Mouse (Mus musculus): ENCODE data around the gene Mrps7. TPM values are rescaled to one million over a fixed set of nuclear protein-coding genes. Genes with fewer than 3 reads are reported as not detected.
A peak's percentile ranks its signal among the peaks of the same experiment; 100 is the strongest.

The Mrps7 gene
- polyA plus RNA-seq, 1 experiment from 2014 or later: 95.3 TPM

DNA sequence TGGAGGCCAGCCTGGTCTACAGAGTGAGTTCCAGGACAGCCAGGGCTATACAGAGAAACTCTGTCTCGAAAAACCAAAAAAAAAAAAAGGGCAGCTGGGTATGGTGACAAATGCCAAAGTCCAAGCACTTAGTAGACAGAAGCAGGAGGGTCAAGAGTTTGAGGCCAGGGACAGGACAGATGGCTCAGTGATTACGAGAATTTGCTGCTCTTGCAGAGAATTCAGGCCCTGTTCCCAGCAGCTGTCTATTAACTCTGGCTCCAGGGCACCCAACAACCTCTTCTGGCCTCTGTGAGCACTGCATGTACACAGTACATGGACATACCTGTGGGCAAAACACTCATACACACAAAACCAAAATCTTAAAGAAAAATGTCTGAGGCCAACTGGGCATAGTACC is 14.3 kb downstream of the Mrps7 start:
- H3K27me3 ChIP-seq (ENCODE audit: control insufficient read depth, insufficient read depth, low read length): no peaks in the 10 kb centered on the region
- ATAC-seq (replicated peaks; ENCODE audit: low FRiP score): no peak
- H3K9ac ChIP-seq (ENCODE audit: low read length): no peak overlapping the region
- no peaks in the 10 kb centered on the region for H3K9me3 ChIP-seq (ENCODE audit: control insufficient read depth, low read length)
- H3K4me3 ChIP-seq (ENCODE audit: low read depth, low read length): no peak overlapping the region
- H3K36me3 ChIP-seq (ENCODE audit: control insufficient read depth, insufficient read depth, low read length): 0 out of 2 replicates have a peak, but pooled peaks cover 2% of the 10 kb centered on the region
- no peak for DNase-seq (ENCODE audit: low spot score)
- peaks cover 6% of the 10 kb centered on the region for H3K4me1 ChIP-seq (replicated peaks; ENCODE audit: control insufficient read depth, insufficient read depth, low read length)
- WGBS: 81% methylated on average over 2 of the region's 2 CpGs
- H3K27ac ChIP-seq (ENCODE audit: low read depth, low read length): no peak overlapping the region
- H3K4me2 ChIP-seq (ENCODE audit: low read depth, low read length, severe bottlenecking): no peak overlapping the region

DNA sequence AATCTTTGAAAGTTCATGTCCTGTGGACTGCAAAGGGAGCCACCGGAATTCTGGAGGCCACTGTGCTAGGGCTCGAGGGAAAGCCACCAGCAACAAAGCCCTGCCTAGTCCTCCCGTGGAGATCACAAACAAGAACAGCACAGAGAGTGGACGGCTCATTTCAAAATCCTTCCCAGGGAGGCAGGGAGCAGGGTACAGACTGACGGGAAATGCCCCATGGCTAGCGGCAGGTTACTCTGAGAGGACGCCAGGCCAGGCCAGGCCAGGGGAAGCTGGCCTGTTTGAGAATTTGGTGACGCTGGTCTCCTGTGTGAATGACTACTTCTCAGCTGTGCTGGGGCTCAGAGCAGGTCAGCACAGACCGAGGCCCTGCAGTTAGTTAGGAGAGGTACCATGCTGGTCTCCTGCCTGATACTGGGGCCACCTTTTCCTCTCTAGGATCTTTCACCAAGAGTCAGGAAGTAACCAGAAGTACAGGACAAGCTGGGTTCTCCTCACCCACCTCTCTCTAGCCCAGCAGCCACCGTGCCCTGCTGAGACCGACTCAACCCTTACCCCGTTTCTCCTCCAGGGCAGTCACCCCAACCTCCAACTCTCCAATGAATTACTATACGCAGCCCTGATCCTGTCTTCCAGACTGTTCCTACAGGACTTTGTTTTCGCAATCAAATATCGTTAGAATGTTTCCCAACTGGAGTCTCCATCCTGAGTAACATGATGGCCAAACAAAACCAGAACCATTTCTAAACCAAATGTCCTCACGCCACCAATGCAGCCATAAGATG is 15.2 kb downstream of the Mrps7 start:
- 0 out of 2 replicates have a peak, but pooled peaks cover 1% of the 10 kb centered on the region for H3K4me1 ChIP-seq (replicated peaks; ENCODE audit: control insufficient read depth, insufficient read depth, low read length)
- DNase-seq (ENCODE audit: low spot score) (no peak), ATAC-seq (replicated peaks; ENCODE audit: low FRiP score) (no peak)
- H3K27ac ChIP-seq (ENCODE audit: low read depth, low read length): no peak overlapping the region
- no peaks in the 10 kb centered on the region for H3K27me3 ChIP-seq (ENCODE audit: control insufficient read depth, insufficient read depth, low read length)
- 88% methylated on average over 16 of the region's 16 CpGs for WGBS
- 0 out of 2 replicates have a peak, but pooled peaks cover 2% of the 10 kb centered on the region for H3K36me3 ChIP-seq (ENCODE audit: control insufficient read depth, insufficient read depth, low read length)
- H3K9ac ChIP-seq (ENCODE audit: low read length): no peak overlapping the region
- no peaks in the 10 kb centered on the region for H3K9me3 ChIP-seq (ENCODE audit: control insufficient read depth, low read length)
- no peak overlapping the region for H3K4me2 ChIP-seq (ENCODE audit: low read depth, low read length, severe bottlenecking)
- no peak overlapping the region for H3K4me3 ChIP-seq (ENCODE audit: low read depth, low read length)

DNA sequence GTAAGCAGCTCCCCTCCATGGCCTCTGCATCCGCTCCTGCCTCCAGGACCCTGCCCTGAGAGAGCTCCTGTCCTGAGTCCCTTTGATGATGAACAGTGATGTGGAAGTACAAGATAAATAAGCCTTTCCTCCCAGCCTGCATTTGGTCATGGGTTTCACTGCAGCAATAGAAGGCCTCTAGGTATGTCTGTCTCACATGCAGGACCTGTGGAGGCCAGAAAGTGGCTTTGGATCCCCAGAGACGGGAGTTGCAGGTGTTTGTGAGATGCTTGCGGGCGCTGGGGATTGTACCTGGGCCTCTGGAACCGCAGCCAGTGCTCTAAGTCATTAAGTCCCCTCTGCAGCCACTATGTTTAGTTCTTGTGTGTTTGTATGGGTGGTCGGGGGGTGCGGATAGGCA is 16.2 kb downstream of the Mrps7 start:
- Histone ChIP-seq H3K27me3 (ENCODE audit: control insufficient read depth, insufficient read depth, low read length) (no peaks in the 10 kb centered on the region), H3K27ac (ENCODE audit: low read depth, low read length) (no peak overlapping the region), H3K4me1 (replicated peaks; ENCODE audit: control insufficient read depth, insufficient read depth, low read length) (0 out of 2 replicates have a peak, but pooled peaks cover 1% of the 10 kb centered on the region), H3K4me2 (ENCODE audit: low read depth, low read length, severe bottlenecking) (no peak overlapping the region), H3K9me3 (ENCODE audit: control insufficient read depth, low read length) (no peaks in the 10 kb centered on the region), H3K36me3 (ENCODE audit: control insufficient read depth, insufficient read depth, low read length) (0 out of 2 replicates have a peak, but pooled peaks cover 2% of the 10 kb centered on the region), H3K9ac (ENCODE audit: low read length) (no peak overlapping the region), H3K4me3 (ENCODE audit: low read depth, low read length) (no peak overlapping the region)
- 96% methylated on average over 7 of the region's 7 CpGs for WGBS
- DNase-seq (ENCODE audit: low spot score): no peak
- no peak for ATAC-seq (replicated peaks; ENCODE audit: low FRiP score)

- H3K4me2 ChIP-seq (ENCODE audit: low read depth, low read length, severe bottlenecking): no peak overlapping the region
- DNase-seq (ENCODE audit: low spot score): no peak
- H3K27me3 ChIP-seq (ENCODE audit: control insufficient read depth, insufficient read depth, low read length): no peaks in the 10 kb centered on the region
- H3K9me3 ChIP-seq (ENCODE audit: control insufficient read depth, low read length): no peaks in the 10 kb centered on the region
- H3K9ac ChIP-seq (ENCODE audit: low read length): no peak overlapping the region
- H3K36me3 ChIP-seq (ENCODE audit: control insufficient read depth, insufficient read depth, low read length): 0 out of 2 replicates have a peak, but pooled peaks cover 2% of the 10 kb centered on the region
- H3K4me1 ChIP-seq (replicated peaks; ENCODE audit: control insufficient read depth, insufficient read depth, low read length): no peaks in the 10 kb centered on the region
- H3K27ac ChIP-seq (ENCODE audit: low read depth, low read length): no peak overlapping the region
- no peak overlapping the region for H3K4me3 ChIP-seq (ENCODE audit: low read depth, low read length)
- no peak for ATAC-seq (replicated peaks; ENCODE audit: low FRiP score)
- 79% methylated on average over 9 of the region's 9 CpGs for WGBS
Measured at GRCm38 (mm10) chr11:115623487-115624070, 19.9 kb downstream of the Mrps7 start.

GRCm38 (mm10) chr11:115625877-115626276 is 22.2 kb downstream of the Mrps7 start:
- no peak for ATAC-seq (replicated peaks; ENCODE audit: low FRiP score)
- H3K9me3 ChIP-seq (ENCODE audit: control insufficient read depth, low read length): no peaks in the 10 kb centered on the region
- no peak overlapping the region for H3K9ac ChIP-seq (ENCODE audit: low read length)
- H3K4me3 ChIP-seq (ENCODE audit: low read depth, low read length): no peak overlapping the region
- no peak for DNase-seq (ENCODE audit: low spot score)
- H3K4me1 ChIP-seq (replicated peaks; ENCODE audit: control insufficient read depth, insufficient read depth, low read length): no peaks in the 10 kb centered on the region
- WGBS: 84% methylated on average over 9 of the region's 9 CpGs
- 0 out of 2 replicates have a peak, but pooled peaks cover 2% of the 10 kb centered on the region for H3K36me3 ChIP-seq (ENCODE audit: control insufficient read depth, insufficient read depth, low read length)
- no peak overlapping the region for H3K27ac ChIP-seq (ENCODE audit: low read depth, low read length)
- no peaks in the 10 kb centered on the region for H3K27me3 ChIP-seq (ENCODE audit: control insufficient read depth, insufficient read depth, low read length)
- no peak overlapping the region for H3K4me2 ChIP-seq (ENCODE audit: low read depth, low read length, severe bottlenecking)

- peak overlapping the region; percentile 57 for H3K4me2 ChIP-seq (ENCODE audit: low read depth, low read length, severe bottlenecking)
- 0 out of 2 replicates have a peak, but pooled peaks cover 2% of the 10 kb centered on the region for H3K36me3 ChIP-seq (ENCODE audit: control insufficient read depth, insufficient read depth, low read length)
- no peaks in the 10 kb centered on the region for H3K4me1 ChIP-seq (replicated peaks; ENCODE audit: control insufficient read depth, insufficient read depth, low read length)
- H3K9me3 ChIP-seq (ENCODE audit: control insufficient read depth, low read length): no peaks in the 10 kb centered on the region
- WGBS: 57% methylated on average over 11 of the region's 11 CpGs
- H3K27ac ChIP-seq (ENCODE audit: low read depth, low read length): no peak overlapping the region
- no peaks in the 10 kb centered on the region for H3K27me3 ChIP-seq (ENCODE audit: control insufficient read depth, insufficient read depth, low read length)
- no peak for DNase-seq (ENCODE audit: low spot score)
- peak overlapping the region; percentile 67 for H3K9ac ChIP-seq (ENCODE audit: low read length)
- ATAC-seq (replicated peaks; ENCODE audit: low FRiP score): no peak
- peak overlapping the region; percentile 53 for H3K4me3 ChIP-seq (ENCODE audit: low read depth, low read length)
Measured at GRCm38 (mm10) chr11:115626824-115627616, 23.3 kb downstream of the Mrps7 start.

DNA sequence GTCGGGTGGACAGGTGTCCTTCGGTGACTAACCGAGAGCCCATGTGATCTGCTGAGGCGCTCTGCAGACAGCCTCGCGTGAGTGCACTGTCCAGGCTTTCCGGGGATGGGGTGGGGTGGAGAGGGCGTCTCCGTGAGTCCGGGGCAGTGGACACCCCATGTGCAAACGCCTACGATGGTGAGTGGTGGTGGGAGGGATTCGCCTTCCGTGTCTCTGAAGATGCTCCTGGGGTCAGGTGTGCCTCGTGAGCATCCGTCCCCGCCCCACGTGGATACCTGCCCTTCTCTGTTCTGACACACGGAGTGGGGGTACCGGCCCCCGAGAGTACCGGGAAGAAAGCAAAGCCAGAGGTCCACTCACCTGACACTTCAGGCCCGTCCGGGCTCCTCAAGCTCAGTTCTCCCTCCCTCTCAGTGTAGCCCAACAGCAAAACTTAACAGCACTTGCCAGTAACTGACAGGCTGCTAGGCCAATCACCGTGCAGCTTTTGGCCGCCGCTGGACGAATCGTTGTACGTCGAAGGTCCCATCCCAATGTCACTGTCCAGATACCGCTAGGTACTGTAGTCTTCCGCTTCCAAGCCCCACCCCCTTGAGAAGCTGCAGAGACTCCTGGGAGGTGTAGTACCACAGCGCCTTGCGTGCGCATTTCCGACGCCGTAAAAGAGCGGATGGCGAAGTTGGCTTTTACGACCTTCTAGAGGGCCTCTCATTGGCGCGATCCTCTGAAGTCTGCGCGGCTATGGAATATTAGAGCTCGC is 24.2 kb downstream of the Mrps7 start, which contains the start of gene Slc25a19:
Gene Slc25a19, minus strand, starts transcription at position 591 of the 760 bp plus-strand sequence.
- Histone ChIP-seq H3K27me3 (ENCODE audit: control insufficient read depth, insufficient read depth, low read length) (no peaks in the 10 kb centered on the region), H3K4me2 (ENCODE audit: low read depth, low read length, severe bottlenecking) (peak within 1 kb of the TSS; percentile 57), H3K4me1 (replicated peaks; ENCODE audit: control insufficient read depth, insufficient read depth, low read length) (no peaks in the 10 kb centered on the region), H3K27ac (ENCODE audit: low read depth, low read length) (no peak within 1 kb of the TSS), H3K9ac (ENCODE audit: low read length) (peak within 1 kb of the TSS; percentile 67), H3K36me3 (ENCODE audit: control insufficient read depth, insufficient read depth, low read length) (no peaks in the 10 kb centered on the region), H3K9me3 (ENCODE audit: control insufficient read depth, low read length) (no peaks in the 10 kb centered on the region), H3K4me3 (ENCODE audit: low read depth, low read length) (peak within 1 kb of the TSS; percentile 53)
- ATAC-seq (replicated peaks; ENCODE audit: low FRiP score) (peak; percentile 99), DNase-seq (ENCODE audit: low spot score) (peak; percentile 97)
- WGBS: under 1% methylated on average over 47 of the region's 47 CpGs
